Mouse (Mus musculus) forebrain, embryonic 14.5 days (tissue): ENCODE data around the gene Zfp661. TPM values are rescaled to one million over a fixed set of nuclear protein-coding genes. Genes with fewer than 3 reads are reported as not detected.

ENCODE experiments used
- ATAC-seq: fragments of 200-750 bp; cut with Nextera tagmentation; 2 replicates; pipeline ENCODE4 v1.8.0; 2017; ENCODE audit warnings: mild to moderate bottlenecking, moderate library complexity
- DNase-seq: peaks from one replicate; pipeline ENCODE4 v3.0.0-alpha.2; 2015; ENCODE audit warnings: low spot score
- H3K27ac ChIP-seq: fragments of 300-500 bp; sonication (generic); 2 replicates; pipeline ENCODE4 v1.5.1; 2014; ENCODE audit warnings: low read depth, mild to moderate bottlenecking, control low read depth, low read length, moderate library complexity
- H3K27me3 ChIP-seq: fragments of 300-500 bp; sonication (generic); replicated peaks from 2 replicates; pipeline ENCODE4 v1.6.1; 2014; ENCODE audit warnings: low read length, control low read depth, mixed read lengths; ENCODE audit not compliant: control insufficient read depth, insufficient read depth
- H3K36me3 ChIP-seq: fragments of 300-500 bp; sonication (generic); 2 replicates; pipeline ENCODE4 v1.6.1; 2014; ENCODE audit warnings: low read length, control low read depth; ENCODE audit not compliant: control insufficient read depth, insufficient read depth
- H3K4me1 ChIP-seq: fragments of 300-500 bp; sonication (generic); 2 replicates; pipeline ENCODE4 v1.6.1; 2014; ENCODE audit warnings: antibody characterized with exemption, low read length, control low read depth; ENCODE audit not compliant: control insufficient read depth, insufficient read depth
- H3K4me2 ChIP-seq: fragments of 300-500 bp; sonication (generic); 2 replicates; pipeline ENCODE4 v1.6.1; 2014; ENCODE audit warnings: mild to moderate bottlenecking, control low read depth, low read length
- H3K4me3 ChIP-seq: fragments of 300-500 bp; sonication (generic); 2 replicates; pipeline ENCODE4 v1.5.1; 2014; ENCODE audit warnings: low read depth, low read length, control low read depth
- H3K9ac ChIP-seq: fragments of 300-500 bp; sonication (generic); 2 replicates; pipeline ENCODE4 v1.6.1; 2014; ENCODE audit warnings: mild to moderate bottlenecking, low read length, control low read depth, moderate library complexity
- H3K9me3 ChIP-seq: fragments of 300-500 bp; sonication (generic); replicated peaks from 2 replicates; pipeline ENCODE4 v1.6.1; 2016; ENCODE audit warnings: low read length, control low read depth, mixed read lengths; ENCODE audit not compliant: control insufficient read depth
- WGBS: fragments of 180-500 bp; shearing (Covaris S2); extraction: QIAGEN DNeasy Blood & Tissue Kit; methylation state at CpG from one replicate; pipeline ENCODE4 v1.1.7; 2014; 5-methylcytosine and 5-hydroxymethylcytosine counted together
- polyA plus RNA-seq: library from polyadenylated mRNA; unstranded; fragments of >200 nt; fragmentation: Nextera tagmentation; extraction: Ambion mirVana; gene quantifications from 2 replicates; pipeline ENCODE4 v1.2.1, GENCODE M21; 2014

The Zfp661 gene
- polyA plus RNA-seq, 1 experiment from 2014 or later: 9.1 TPM

GRCm38 (mm10) chr2:127587514-127587844 is 585 bp upstream of the Zfp661 start:
- Histone ChIP-seq H3K4me2 (peak overlapping the region; percentile 73), H3K36me3 (peaks cover 15% of the 10 kb centered on the region), H3K9me3 (no peaks in the 10 kb centered on the region), H3K27ac (peak overlapping the region; percentile 90), H3K27me3 (no peaks in the 10 kb centered on the region), H3K4me1 (peaks cover 20% of the 10 kb centered on the region), H3K9ac (peak overlapping the region; percentile 90), H3K4me3 (peak overlapping the region; percentile 91)
- ATAC-seq (no peak; the same call in 1 of the 2 replicates), DNase-seq (peak; percentile 19)
- 0% methylated on average over 22 of the region's 22 CpGs for WGBS

DNA sequence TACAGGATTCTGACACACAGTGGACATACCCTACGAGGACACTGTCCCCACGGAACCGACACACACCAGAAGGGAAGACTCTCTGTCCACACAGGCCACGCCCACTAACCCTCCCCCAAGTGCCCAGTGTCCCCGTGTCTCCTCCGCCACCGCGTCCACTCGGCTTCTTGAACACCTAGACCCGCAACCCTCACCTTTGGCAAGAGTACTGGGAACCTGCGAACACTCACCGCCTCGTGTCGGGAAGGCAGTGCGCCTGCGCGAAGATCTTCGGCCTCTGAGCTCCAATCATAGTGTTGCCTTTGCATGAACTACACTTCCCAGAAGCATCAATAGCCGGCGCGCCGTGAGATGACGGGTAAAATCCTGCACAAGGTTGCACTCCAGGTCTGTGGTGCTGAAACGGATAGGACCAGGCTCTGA is 2.4 kb downstream of the Zfp661 start:
- Histone ChIP-seq H3K27me3 (no peaks in the 10 kb centered on the region), H3K4me2 (peak overlapping the region; percentile 92), H3K4me1 (peaks cover 20% of the 10 kb centered on the region), H3K27ac (no peak overlapping the region), H3K9ac (peak overlapping the region; percentile 77), H3K4me3 (peak overlapping the region; percentile 62), H3K36me3 (peaks cover 7% of the 10 kb centered on the region), H3K9me3 (no peaks in the 10 kb centered on the region)
- ATAC-seq (peak; percentile 88), DNase-seq (peak; percentile 97)
- WGBS: under 1% methylated on average over 24 of the region's 24 CpGs

DNA sequence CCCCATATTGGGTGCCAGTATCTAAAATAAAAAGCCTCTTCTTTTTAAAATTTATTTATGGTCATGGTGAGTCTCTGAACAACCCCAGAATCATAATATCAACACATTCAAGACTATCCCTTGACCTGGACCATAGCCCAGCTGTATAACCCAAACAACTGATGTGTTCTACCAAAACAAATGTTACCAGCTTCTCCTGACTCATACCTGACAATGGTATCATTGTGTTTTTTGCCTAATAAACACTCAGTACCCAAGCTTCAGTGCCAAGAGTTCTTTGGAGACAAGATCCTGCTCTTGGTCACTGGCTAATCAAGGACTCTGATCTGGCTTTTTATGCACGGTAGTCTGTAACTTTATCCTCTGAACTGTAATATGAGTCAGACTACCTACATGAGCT is 13.6 kb downstream of the Zfp661 start:
- WGBS: 71% methylated on average over 1 of the region's 1 CpGs
- Histone ChIP-seq H3K9ac (no peak overlapping the region), H3K4me1 (no peaks in the 10 kb centered on the region), H3K9me3 (no peaks in the 10 kb centered on the region), H3K4me3 (no peak overlapping the region), H3K27me3 (no peaks in the 10 kb centered on the region), H3K4me2 (no peak overlapping the region), H3K27ac (no peak overlapping the region), H3K36me3 (peaks cover 21% of the 10 kb centered on the region)
- DNase-seq: no peak
- ATAC-seq: no peak

GRCm38 (mm10) chr2:127559070-127559966 is 27.6 kb downstream of the Zfp661 start:
- peak; percentile 100 for ATAC-seq
- Histone ChIP-seq H3K36me3 (no peaks in the 10 kb centered on the region), H3K27ac (no peak overlapping the region), H3K4me1 (peaks cover 3% of the 10 kb centered on the region; the same call in 1 of the 2 replicates), H3K9me3 (no peaks in the 10 kb centered on the region), H3K9ac (peak overlapping the region; percentile 21; the same call in 1 of the 2 replicates), H3K4me3 (peak overlapping the region; percentile 6), H3K27me3 (no peaks in the 10 kb centered on the region; the same call in 1 of the 2 replicates), H3K4me2 (peak overlapping the region; percentile 34)
- DNase-seq: peak; percentile 97
- 12% methylated on average over 18 of the region's 18 CpGs for WGBS

- H3K4me1 ChIP-seq: no peaks in the 10 kb centered on the region
- H3K27me3 ChIP-seq: peaks cover 6% of the 10 kb centered on the region; the same call in 1 of the 2 replicates
- H3K36me3 ChIP-seq: no peaks in the 10 kb centered on the region
- no peak overlapping the region for H3K27ac ChIP-seq
- no peak overlapping the region for H3K4me3 ChIP-seq
- H3K9me3 ChIP-seq: no peaks in the 10 kb centered on the region
- no peak overlapping the region for H3K4me2 ChIP-seq
- H3K9ac ChIP-seq: no peak overlapping the region
- no peak for ATAC-seq
- WGBS: 51% methylated on average over 5 of the region's 5 CpGs
- DNase-seq: peak; percentile 49
Measured at GRCm38 (mm10) chr2:127551078-127551477, 35.8 kb downstream of the Zfp661 start.

GRCm38 (mm10) chr2:127550446-127550845 is 36.4 kb downstream of the Zfp661 start:
- no peak overlapping the region for H3K27ac ChIP-seq
- H3K4me1 ChIP-seq: no peaks in the 10 kb centered on the region
- no peaks in the 10 kb centered on the region for H3K36me3 ChIP-seq
- H3K9ac ChIP-seq: no peak overlapping the region
- 86% methylated on average over 1 of the region's 1 CpGs for WGBS
- H3K9me3 ChIP-seq: no peaks in the 10 kb centered on the region
- DNase-seq: peak; percentile 1
- H3K4me3 ChIP-seq: no peak overlapping the region
- ATAC-seq: no peak
- no peak overlapping the region for H3K4me2 ChIP-seq
- H3K27me3 ChIP-seq: peaks cover 6% of the 10 kb centered on the region; the same call in 1 of the 2 replicates

DNA sequence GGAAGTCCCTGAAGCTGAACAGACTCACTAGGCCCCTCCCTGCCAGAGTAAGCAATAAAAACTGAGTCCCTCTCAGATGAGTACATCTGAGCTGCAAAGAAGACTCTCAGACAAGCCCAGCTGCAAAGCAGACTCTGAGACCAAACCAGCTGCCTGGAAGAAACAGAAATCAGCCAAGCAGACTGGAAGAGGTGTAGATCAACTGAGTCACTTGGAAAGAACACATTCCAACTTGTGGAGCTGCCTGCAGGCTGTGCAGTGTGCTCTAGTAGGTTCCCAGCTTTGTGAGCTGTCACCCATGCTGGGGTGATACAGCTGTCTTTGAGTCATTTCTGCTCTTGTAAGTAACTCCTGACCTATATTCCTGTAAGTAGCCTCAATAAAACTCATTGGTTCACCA is 37.2 kb downstream of the Zfp661 start:
- H3K4me1 ChIP-seq: no peaks in the 10 kb centered on the region
- H3K4me3 ChIP-seq: no peak overlapping the region
- no peaks in the 10 kb centered on the region for H3K9me3 ChIP-seq
- H3K4me2 ChIP-seq: no peak overlapping the region
- no peaks in the 10 kb centered on the region for H3K36me3 ChIP-seq
- DNase-seq (no peak), ATAC-seq (no peak)
- H3K27me3 ChIP-seq: peaks cover 6% of the 10 kb centered on the region; the same call in 1 of the 2 replicates
- no peak overlapping the region for H3K27ac ChIP-seq
- no peak overlapping the region for H3K9ac ChIP-seq

DNA sequence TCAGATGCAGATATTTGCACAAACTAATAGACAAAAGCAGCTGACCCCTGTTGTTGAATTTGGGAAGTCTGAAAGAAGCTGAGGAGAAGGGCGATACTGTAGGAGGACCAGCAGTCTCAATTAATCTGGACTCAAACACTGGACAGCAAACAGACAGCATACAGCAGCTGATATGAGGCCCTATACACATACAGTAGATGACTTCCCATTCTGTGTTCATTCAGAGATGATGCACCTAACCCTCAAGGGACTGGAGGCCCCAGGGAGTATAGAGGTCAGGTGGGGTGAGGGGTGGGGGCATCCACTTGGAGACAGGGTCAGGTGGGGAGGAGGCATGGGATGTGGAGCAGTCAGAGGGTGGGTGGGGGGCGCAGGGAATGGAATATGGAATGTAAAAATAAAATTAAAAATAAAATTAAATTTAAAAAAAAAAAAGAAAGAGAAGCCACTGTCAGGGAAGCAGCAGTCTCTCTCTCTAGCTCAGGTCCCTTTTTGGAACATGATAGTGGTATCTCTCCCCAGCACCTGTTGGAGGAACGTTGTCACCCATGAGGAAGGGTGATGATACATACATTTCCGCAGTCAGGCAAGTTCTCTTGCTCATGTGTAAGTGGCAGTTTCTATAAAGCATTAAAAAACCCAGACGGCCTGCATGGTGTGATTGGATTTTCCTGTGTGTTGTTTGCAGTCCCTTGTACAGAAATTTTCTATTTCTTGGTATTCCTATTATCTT is 38.4 kb downstream of the Zfp661 start:
- Histone ChIP-seq H3K27me3 (peaks cover 6% of the 10 kb centered on the region; the same call in 1 of the 2 replicates), H3K9ac (no peak overlapping the region), H3K27ac (no peak overlapping the region), H3K4me3 (no peak overlapping the region), H3K9me3 (no peaks in the 10 kb centered on the region), H3K4me1 (no peaks in the 10 kb centered on the region), H3K36me3 (no peaks in the 10 kb centered on the region), H3K4me2 (no peak overlapping the region)
- WGBS: 77% methylated on average over 5 of the region's 5 CpGs
- ATAC-seq: no peak
- DNase-seq: no peak
